Mouse (Mus musculus) layer of hippocampus, postnatal 10 days (tissue): ENCODE data around the gene Ppil1. TPM values are rescaled to one million over a fixed set of nuclear protein-coding genes. Genes with fewer than 3 reads are reported as not detected.
A peak's percentile ranks its signal among the peaks of the same experiment; 100 is the strongest.
"Not testable (repeated sequence)": the region's sequence is repeated elsewhere in the genome, so short reads cannot be mapped to it uniquely, and the experiment has no call there.

Experiments used
- DNase-seq, 2 experiments: peaks; one replicate each; pipeline ENCODE4 v3.0.0; 2021; ENCODE audit warnings: low spot score in 2 of 2
- total RNA-seq, 2 experiments: library from RNA; stranded (reverse); gene quantifications; 2 replicates each; pipeline ENCODE4 v1.2.3; 2021

Ppil1 gene
- total RNA-seq, 2 experiments from 2014 or later: 20.9 to 21.8 TPM

DNA sequence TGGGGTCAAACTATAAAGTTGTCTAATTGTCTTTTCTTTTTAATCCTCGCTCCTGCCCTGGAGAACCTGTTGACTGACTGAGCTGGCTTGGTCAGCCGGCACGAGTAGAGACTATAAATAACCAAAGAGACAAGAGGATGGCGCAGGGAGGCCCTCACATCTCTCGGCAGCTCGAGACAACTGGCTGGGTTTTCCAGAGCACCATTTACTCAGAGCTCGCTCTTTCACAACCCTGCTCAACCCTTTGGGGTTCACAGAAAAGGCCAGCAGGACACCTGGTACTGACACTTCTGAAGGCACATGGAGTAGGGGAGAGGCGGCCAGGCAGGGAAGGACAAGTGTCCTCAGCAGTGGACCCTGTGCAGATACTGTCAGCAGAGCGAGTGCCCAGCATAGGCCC lies 10.3 kb downstream of the Ppil1 start:
- no peak for DNase-seq

DNA sequence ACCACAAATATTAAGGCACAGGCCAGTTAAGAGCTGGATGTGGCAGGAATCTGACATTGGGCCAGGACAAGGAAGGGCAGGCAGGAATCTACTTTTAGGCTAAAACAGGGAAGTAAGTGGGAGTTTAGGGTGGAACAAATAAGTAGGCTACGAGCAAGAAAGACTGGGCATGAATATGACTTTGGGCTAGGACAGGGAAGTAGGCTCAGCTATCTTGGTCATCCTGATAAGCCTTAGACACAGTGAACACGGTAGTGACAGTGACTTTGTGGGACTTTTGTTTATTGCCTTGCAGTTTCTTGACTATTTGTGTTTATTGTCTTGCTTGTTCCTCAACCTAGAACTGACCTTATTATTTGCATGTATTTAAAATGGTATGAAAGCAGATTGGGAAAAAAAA lies 10.8 kb downstream of the Ppil1 start:
- DNase-seq: no peak

DNA sequence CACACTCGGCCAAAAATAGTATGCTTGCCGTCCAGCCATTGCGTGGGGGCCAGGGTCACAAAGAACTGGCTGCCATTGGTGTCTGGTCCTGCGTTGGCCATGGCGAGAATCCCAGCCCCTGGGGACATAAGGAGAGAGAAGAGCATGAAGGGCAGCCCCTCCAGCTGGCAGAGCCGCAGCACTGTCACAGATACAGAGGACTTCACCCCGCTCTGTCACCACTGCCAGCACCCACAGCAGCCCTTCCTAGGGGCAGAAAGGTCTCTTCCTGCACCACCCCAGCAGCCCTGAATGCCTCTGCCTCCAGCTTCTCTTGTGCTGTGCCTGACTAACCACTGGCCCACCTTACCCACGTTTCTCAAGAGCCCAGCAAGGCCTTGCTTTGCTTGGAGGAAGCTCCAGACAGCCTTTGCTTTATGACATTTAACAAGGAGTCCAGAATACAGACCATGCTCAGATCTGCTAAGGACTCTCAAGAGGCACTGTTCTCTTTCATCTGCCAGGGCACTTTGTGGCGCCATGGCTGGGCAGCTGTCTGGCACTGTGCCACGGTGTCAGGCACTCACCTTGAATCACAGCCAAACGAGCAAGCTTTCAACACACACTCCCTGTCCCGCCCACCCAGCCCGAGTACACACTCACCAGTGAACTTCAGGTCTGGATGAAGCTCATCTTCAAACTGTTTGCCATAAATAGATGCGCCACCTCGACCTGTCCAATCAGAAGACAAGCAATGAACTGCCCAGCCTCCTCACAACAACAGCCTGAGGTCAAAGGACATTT lies 12.2 kb downstream of the Ppil1 start:
- DNase-seq: peak in 1 of 2 experiments; percentile 44

DNA sequence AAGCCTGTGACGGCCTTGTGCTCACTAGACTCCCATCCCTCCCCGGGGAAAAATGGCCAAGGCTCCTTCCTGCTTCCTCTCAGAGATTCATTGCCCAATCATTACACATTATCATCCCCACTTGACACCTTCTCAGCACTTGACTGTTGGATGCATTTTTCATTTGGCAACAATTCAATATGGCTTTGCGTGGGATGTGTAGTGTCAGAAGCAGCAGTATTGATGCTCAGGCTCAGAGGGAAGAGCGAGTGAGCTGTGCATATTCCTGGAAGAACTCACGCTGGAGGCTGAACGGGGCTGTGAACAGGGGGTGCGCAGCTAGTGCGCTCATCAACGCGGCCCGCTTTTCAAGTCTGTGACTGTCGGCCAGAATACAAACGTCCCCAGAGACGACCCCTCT lies 13.0 kb downstream of the Ppil1 start:
- DNase-seq: not testable (repeated sequence)

DNA sequence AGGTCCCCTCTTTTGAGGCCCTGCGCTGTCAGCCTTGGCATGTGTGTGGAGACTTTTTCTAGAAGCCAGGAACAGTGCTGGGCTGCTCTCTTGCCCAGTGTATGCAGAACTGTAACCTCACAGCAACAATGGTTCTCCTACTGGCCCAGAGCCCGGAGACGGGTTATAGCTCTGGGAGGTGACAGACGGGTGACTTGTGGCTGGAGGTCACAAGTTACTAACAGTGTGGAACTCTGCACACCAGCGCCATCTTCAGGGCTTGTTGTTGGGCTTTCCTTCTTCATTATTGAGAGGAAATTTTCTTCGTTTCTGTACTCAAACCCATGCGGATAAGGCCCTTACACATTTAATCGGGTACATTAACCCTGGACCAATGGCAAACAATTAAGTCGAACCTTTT lies 14.5 kb downstream of the Ppil1 start:
- DNase-seq: peak in 1 of 2 experiments; percentile 35

DNA sequence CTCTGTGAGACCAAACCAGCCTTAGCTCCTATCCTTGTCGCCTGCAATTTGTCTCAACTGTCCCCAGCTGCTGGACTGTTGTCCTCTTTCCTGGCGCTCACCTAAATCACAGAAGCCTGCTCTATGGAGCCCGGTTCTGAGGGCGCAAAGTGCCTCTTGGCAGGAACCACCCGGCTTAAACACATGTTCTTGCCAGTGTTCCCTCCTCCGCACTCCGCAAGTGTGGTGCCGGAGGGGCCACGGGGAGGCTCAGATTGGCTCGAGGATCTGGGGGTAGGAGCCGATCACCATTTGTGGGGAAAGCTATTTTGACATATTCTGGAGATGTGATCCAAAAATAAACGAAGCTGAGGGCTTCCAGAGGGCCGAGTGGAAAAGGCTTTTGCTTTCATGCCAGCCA lies 16.1 kb downstream of the Ppil1 start:
- no peak for DNase-seq

DNA sequence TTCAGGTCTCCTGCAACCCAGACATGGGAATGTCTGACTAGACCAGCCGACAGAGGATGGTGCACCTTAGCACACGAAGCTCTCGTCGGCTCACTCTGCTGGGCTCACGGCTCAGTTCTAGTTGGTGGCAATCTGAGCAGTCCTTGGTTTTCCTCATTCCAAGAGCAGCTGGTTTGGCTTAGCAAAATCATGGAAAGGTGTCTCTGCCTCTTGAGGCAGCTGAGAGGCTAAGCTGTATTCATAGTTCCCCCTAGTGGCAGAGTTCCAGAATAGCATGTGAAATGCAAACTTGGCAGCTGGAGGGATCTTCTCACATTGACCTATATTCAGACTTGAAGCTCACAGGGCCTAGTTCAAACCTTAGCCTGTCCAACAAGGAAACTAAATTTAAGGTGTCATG lies 17.4 kb downstream of the Ppil1 start:
- peak; percentile 38 to 46 for DNase-seq

DNA sequence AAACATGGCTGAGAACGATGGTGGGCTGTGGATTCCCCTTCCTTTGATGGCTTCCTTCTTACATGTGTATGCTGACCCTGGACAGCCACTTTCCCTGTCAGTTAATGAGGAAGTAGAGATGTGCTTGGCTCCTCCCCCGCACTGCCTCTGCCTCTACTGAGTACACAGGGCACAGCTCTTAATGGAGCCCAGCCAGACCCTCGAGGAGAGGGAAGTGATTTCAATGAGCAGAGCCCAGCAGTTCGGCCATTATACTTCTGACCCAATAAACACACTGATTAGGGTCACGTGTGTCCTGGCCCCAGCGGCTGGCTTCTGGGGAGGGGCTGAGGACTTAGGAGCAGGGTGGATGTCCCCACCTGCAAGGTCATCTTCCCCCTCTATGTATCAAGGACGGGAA lies 18.3 kb downstream of the Ppil1 start:
- DNase-seq: peak in 1 of 2 experiments; percentile 32

DNA sequence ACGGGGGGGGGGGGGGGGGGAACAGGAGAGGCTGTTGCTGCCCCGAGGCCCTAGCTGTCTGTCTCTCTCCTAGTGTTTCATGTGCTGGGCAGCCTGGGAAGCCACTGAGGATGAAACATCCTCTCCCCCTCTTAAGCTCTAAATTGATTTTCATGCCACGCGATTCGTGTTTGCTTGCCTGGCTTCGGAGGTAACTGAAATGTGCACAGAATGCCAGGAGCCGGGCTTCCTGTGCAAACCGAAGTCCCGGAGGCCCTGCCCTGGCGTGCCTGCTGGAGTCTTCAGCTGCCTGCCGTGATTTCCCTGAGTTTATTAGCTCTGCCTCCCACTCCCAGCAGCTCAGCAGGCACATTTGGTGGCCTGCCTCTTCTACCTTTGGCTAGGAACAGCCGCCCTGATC lies 19.1 kb downstream of the Ppil1 start:
- no peak for DNase-seq

DNA sequence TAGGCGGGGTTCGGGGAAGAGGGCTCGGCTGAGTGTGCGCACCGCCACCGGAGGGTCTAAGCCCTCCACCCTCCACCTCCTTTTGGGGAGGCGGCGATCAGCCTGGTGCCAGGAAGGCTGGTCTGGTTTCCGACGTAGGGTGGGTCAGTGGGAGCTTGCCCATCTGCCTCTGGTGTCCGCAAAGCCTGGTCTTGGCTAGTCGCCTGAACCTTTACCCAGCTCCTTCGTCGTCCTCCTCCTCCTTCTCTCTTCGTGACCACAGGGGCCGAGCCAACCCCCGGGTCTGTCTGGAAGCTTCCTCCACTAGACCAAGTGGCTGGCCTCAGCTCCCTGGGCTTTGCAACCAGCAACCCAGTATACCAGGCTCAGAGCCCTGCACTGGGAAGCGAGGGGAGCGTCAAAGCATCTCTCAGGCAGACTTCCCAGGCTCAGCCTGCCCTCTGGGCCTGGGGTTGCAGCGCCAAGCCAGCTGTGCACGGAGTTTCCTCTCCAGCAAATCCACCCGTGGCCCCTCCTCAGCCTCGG lies 25.5 kb downstream of the Ppil1 start:
- peak in 1 of 2 experiments; percentile 25 for DNase-seq

DNA sequence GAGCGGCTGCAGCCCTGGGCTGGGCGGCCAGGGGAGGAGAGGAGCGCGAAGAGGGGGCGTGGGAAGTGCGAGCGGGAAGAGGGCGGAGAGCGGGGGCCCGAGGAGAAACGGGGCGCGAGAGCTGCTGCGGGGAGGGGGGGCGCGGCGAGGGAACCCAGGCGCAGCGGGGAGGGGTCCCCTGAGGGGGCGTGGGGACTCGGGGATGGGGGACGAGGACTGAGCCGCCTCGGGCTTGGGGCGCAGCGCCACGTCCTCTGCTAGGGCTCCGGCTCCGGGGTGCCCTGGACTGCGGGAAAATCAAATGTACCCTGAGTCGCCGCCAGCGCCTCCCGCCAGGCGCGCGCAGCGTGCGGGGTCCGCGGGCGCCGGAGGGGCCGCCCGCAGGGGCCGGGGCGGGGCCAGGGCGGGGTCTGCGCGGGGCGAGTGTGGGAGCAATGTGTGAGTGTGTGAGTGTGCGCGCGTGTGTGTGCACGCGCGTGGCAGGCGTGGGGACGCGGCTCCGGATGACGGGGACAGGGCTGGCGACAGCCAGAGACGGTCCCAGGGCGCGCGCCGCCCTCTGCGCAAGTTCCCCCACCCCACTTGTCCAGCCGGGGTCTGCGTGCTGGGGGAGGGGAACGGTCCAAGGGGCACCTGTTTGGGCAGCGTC lies 26.1 kb downstream of the Ppil1 start, which contains the start of gene Cpne5:
TSS of gene Cpne5 (minus strand) at position 396 of the 649 bp plus-strand sequence.
- peak; percentile 51 to 56 for DNase-seq

DNA sequence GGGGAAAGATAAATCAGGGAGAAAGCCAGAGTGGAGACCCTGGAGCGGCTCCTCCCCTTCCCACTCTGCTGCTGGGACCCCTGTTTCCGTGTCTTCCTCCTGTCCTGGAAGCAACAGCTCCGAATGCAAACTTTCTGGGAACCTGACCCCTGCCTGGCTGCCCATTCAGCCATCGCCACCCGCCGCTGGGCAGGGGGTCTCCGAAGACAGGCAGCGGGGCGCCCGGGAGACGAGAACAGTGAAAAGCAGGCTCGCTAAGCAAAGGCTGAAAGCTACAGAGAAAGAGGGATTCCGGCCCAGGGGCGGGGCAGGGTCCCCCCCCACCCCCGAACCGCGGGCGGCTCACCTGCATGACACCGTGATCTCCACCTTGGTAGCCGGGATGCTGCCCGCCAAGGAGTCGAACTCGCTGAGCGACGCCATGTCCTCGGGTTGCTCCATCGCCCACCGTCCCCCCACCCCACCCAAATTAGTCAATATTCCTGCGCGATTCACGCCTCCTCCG lies 26.7 kb downstream of the Ppil1 start:
- peak in 1 of 2 experiments; percentile 18 for DNase-seq

DNA sequence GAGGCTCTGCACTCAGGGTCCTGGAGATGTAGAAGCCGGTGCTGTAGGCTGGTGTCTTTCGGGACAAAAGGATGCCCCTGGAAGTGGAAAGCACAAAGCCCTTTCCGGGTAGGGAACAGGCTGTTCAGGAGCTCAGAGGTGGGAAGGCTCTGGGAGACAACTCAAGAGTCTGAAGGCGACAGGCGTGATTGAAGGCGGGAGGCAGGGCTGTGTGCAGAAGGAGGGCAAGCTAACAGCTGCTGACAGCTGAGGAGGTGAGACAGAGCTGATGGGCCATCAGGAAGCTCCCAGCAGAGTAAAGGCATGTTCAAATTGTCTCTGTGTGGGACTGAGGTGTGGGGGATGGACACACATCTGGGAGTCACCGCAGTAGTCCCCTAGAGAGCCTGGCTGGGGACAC lies 27.9 kb downstream of the Ppil1 start:
- DNase-seq: no peak

DNA sequence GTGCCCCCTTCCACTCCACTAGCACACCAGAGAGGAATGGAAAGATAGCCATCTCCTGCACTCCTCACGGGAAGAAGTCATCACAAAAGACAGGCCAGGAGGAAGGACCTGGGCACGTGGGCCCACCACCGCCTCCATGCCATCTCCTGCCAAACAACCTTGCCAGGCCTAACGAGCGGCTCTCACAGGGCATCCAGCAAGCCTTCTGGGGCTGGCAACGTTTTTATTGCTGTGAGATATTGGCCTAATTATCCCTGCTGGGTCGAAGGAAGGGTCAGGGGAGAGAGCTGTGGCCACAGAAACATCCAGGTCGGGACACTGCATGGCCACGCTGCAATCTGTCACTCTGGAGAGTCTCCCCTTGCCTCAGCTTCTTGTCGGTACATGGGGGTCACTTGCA lies 32.9 kb downstream of the Ppil1 start:
- DNase-seq: no peak

DNA sequence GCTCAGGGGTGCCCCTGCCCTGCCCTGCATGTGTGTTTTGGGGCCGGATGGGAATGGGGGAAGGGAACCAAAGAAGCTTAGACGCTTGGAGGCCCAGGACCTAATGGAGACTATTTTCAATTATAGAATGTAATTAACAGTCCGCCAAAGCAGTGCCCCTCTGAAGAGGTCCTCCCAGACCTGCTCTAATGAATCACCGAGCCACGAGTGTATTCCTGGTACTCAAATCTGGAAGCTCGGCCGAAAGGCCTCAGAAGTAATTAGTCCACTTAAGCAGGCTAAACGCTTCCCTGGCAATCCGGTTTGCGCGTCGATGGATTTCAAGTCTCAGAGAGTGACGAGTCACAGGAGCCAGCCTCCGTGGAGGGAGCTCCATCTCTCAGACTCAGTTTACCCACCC lies 43.4 kb downstream of the Ppil1 start:
- no peak for DNase-seq

DNA sequence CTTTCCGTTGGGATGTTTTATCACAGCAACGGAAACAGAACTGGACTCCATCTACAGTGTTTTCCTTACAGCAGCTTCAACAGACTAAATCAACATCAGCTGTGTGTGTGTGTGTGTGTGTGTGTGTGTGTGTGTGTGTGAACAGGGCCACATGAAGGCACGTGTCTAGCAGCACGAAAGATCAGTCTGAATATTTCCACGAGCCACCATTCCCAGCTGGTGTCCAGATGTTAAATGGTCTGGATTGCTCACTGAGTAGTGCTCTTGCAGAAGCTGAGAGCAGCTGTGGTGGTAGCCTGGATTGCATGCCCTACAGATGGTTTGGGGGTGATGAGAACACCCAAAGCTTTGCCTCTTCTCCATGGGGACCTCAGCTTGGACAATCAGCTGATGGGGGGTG lies 46.0 kb downstream of the Ppil1 start:
- DNase-seq: no peak

DNA sequence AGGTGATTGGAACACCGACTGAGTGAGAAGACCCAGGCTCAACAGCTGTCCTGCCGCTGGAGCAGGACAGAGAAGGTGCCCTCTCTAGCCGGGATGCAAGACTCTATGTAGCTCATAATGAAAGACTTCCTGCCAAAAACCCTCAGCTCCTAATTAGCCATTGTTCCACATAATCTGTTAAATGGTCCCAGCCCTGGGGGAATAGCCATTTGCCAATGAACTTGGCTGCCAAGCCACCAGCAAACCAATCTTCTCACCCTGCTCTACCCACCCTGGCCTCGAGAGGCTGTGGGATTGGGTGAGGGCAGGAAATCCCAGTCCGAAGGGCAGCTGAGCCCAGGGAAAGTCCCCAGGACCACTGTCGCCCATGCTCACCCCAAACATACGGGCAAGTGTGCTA lies 47.9 kb downstream of the Ppil1 start:
- DNase-seq: no peak

DNA sequence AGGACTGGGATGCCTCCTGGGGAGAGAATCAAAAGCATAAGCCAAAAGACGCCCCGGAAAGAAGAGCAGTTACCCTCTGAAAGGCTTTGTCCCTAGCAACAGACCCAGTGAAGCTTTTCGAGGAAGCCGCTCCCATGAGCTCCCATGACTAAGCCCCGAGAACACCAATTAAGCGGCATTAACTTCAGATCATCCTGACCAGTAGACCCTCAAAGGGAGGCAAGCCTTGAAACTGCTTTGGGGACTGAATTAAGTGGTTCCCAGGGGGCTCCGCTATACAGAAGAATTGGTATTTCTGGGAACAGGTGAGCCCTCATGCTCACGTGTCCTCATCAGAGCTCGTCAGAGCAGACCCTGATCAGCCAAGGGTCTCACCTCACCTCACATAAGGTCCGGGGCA lies 49.3 kb downstream of the Ppil1 start:
- DNase-seq: no peak

DNA sequence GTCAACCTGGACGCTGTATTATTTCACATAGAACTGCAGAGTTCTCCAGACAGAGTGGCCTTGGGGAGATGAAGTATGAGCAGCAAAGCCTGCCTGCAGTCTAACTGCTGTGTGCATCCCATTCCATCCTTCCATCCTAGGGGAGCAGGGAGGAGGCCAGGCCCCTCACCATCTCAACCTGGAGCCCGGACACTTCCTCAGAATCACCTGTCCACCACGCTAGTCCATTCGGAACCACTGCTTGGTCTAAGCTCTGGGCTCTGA lies 49.9 kb downstream of the Ppil1 start:
- no peak for DNase-seq

DNA sequence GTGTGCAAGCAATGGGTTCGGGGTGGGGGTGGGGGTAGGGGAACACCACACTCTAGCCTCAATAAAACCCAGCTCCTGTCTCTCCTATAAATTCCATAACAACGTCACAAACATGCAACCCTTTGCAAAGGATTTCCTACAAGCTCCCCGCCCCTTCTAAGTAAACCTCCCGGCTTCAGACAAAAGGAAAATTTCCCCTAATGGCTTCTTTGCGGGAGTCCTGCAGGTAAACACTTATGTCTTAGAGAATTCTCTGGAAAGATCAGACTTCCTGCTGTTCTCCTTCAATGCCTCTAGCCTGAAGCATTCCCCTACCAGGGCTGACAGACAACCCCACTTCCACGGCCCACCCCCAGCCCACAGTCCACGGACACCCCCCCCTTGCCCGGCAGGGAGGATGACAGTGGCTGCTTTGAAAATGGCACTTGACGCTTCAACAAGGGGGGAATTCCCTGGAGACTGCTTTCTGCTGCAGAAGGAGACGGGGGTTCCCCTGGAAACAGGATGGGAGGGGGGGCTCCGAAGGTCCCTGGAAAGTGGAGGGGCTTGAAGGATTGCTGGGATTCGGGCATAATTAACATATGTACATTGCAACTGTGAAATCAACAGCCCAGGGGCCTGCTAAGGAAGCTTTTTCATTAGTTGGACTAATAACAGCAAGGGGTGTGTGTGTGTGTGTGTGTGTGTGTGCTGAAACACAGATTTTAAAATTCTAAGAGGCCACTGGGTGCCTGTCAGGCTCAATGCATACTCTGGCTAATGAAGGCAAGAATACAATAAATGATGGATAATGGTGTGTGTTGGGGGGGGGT lies 50.4 kb downstream of the Ppil1 start:
- DNase-seq: no peak

DNA sequence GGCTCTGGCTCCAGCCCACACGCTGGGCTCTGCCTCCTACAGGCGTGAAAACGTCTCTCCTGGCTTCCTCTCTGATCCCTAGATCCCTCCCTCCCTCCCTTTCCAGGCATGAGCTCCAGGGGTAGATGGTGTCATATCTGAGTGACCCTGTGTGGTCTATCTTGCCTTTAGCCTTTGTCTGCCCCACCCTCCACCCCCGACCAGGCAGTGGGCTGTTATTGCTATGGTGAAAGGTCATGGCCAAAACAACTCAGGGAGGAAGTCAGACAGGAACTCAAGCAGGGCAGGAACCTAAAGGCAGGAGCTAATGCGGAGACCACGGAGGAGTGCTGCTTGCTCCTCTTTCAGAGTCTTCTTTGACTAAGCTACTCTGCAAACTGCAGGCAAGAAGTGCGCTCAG lies 52.1 kb downstream of the Ppil1 start:
- DNase-seq: no peak

DNA sequence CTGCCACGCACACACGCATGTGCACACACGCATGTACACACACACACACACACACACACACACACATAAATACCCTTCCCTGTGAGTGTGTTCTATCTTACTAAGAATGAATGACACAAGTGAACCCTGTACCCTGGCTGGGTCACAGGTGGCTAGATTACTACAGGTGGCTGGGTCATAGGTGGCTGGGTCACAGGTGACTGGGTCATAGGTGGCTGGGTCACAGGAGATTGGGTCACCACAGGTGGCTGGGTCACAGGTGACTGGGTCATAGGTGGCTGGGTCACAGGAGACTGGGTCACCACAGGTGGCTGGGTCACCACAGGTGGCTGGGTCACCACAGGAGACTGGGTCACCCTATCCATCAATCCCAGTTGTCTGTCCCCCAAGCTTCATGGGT lies 53.9 kb downstream of the Ppil1 start:
- no peak for DNase-seq
